Mouse (Mus musculus): ENCODE data around the gene Retsat.

GRCm38 (mm10) chr6:72630961-72631360 lies 32.7 kb downstream of the Retsat start:
- no peak for TF ChIP-seq CTCF (conservative IDR thresholded peaks at IDR 0.05; ENCODE audit: insufficient read depth, insufficient read length, low read depth, low read length)
- TF ChIP-seq POLR2A (IDR thresholded peaks at IDR 0.05; ENCODE audit: low read depth, low read length) = no peak
